Mouse (Mus musculus) forebrain, embryonic 13.5 days (tissue): ENCODE results near the gene Rnase11. TPM values are rescaled to one million over a fixed set of nuclear protein-coding genes. Genes with fewer than 3 reads are reported as not detected.
"Not testable (repeated sequence)": the region's sequence is repeated elsewhere in the genome, so short reads cannot be mapped to it uniquely, and the experiment has no call there.

Experiments
- ATAC-seq: fragments of 200-750 bp; cut with Nextera tagmentation; 2 replicates; pipeline ENCODE4 v1.8.0; 2017
- H3K27ac ChIP-seq: fragments of 300-500 bp; sonication (generic); 2 replicates; pipeline ENCODE4 v1.5.1; 2015; ENCODE audit warnings: inconsistent platforms, mild to moderate bottlenecking, moderate library complexity
- H3K27me3 ChIP-seq: fragments of 300-500 bp; sonication (generic); 2 replicates; pipeline ENCODE4 v1.6.1; 2015; ENCODE audit warnings: mild to moderate bottlenecking, inconsistent platforms
- H3K36me3 ChIP-seq: fragments of 300-500 bp; sonication (generic); 2 replicates; pipeline ENCODE4 v1.6.1; 2015; ENCODE audit warnings: mild to moderate bottlenecking, inconsistent platforms; ENCODE audit not compliant: poor library complexity, severe bottlenecking
- H3K4me1 ChIP-seq: fragments of 300-500 bp; sonication (generic); 2 replicates; pipeline ENCODE4 v1.6.1; 2015; ENCODE audit warnings: inconsistent platforms
- H3K4me2 ChIP-seq: fragments of 300-500 bp; sonication (generic); 2 replicates; pipeline ENCODE4 v1.6.1; 2015; ENCODE audit warnings: inconsistent platforms, mild to moderate bottlenecking, moderate library complexity
- H3K4me3 ChIP-seq: fragments of 300-500 bp; sonication (generic); 2 replicates; pipeline ENCODE4 v1.5.1; 2015; ENCODE audit warnings: mild to moderate bottlenecking, inconsistent platforms
- H3K9ac ChIP-seq: fragments of 300-500 bp; sonication (generic); 2 replicates; pipeline ENCODE4 v1.6.1; 2015; ENCODE audit warnings: mild to moderate bottlenecking, inconsistent platforms
- H3K9me3 ChIP-seq: fragments of 300-500 bp; sonication (generic); replicated peaks from 2 replicates; pipeline ENCODE4 v1.6.1; 2016; ENCODE audit warnings: inconsistent platforms
- WGBS: fragments of 180-500 bp; shearing (Covaris S2); methylation state at CpG from one replicate; pipeline ENCODE4 v1.1.7; 2015; 5-methylcytosine and 5-hydroxymethylcytosine counted together
- polyA plus RNA-seq: library from polyadenylated mRNA; unstranded; fragments of >200 nt; fragmentation: Nextera tagmentation; extraction: Ambion mirVana; gene quantifications from 2 replicates; pipeline ENCODE4 v1.2.1, GENCODE M21; 2015

The Rnase11 gene
- polyA plus RNA-seq: not detected in 2 replicates

- no peak for ATAC-seq
- no peaks in the 10 kb centered on the region for H3K27me3 ChIP-seq
- H3K4me1 ChIP-seq: peaks cover 10% of the 10 kb centered on the region
- no peak within 1 kb of the TSS for H3K27ac ChIP-seq
- H3K4me2 ChIP-seq: no peak within 1 kb of the TSS
- WGBS: 84% methylated on average over 2 of the region's 2 CpGs
- H3K4me3 ChIP-seq: no peak within 1 kb of the TSS
- no peaks in the 10 kb centered on the region for H3K36me3 ChIP-seq
- no peaks in the 10 kb centered on the region for H3K9me3 ChIP-seq
- no peak within 1 kb of the TSS for H3K9ac ChIP-seq
These were observed at the start of gene Rnase11 for GRCm38 (mm10) chr14:51050063-51050462. Gene Rnase11 (minus strand): TSS chr14:51050163.

DNA sequence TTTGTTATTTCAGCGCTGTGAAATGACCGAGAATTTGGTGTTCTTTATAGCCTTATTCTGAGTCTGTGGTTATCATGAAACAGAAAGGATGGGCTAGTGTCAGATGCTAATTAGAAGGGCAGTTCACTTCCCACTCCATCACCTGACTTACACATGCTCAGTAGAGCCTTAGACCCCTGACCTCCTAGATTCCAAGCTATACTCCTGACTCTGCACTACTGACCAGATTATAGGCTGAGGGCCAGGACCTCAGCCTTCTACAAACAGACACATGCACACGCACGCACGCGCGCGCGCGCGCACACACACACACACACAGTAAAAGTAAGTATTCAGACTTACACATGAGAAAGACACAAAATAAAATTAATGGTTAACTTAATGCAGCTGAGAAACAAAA is 49.0 kb upstream of the Rnase11 start:
- Histone ChIP-seq H3K36me3 (no peaks in the 10 kb centered on the region), H3K4me2 (no peak overlapping the region), H3K4me1 (no peaks in the 10 kb centered on the region), H3K27me3 (no peaks in the 10 kb centered on the region), H3K27ac (no peak overlapping the region), H3K9me3 (no peaks in the 10 kb centered on the region), H3K4me3 (no peak overlapping the region), H3K9ac (no peak overlapping the region)
- peak; percentile 36; the same call in 1 of the 2 replicates for ATAC-seq
- WGBS: 95% methylated on average over 11 of the region's 11 CpGs

DNA sequence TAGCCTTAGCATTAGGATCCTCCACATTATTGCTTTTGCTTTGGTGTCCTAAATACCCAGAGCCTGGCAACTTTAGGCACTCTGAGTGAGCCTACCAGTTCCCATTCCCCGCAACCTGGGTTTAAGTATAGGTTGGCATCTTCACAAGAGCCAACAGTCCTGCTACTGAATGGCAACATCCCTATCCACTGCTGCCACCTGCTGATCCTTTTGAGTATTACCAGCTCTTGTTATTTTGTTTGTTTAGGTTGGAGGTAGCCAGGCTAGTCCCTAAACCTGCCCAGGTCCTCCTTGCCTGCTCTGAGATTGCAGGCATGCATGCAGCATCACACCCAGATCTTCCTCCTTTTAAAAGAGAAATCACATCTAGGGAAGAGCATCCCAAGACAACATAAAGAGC is 48.3 kb upstream of the Rnase11 start:
- H3K4me2 ChIP-seq, H3K4me1 ChIP-seq, H3K4me3 ChIP-seq, H3K9me3 ChIP-seq, H3K36me3 ChIP-seq, H3K27ac ChIP-seq, H3K27me3 ChIP-seq, H3K9ac ChIP-seq: not testable (repeated sequence)
- peak; percentile 52 for ATAC-seq
- 16% methylated on average over 1 of the region's 1 CpGs for WGBS

- H3K27me3 ChIP-seq: no peaks in the 10 kb centered on the region
- no peak overlapping the region for H3K4me3 ChIP-seq
- H3K27ac ChIP-seq: no peak overlapping the region
- H3K4me1 ChIP-seq: no peaks in the 10 kb centered on the region
- WGBS: 71% methylated on average over 9 of the region's 9 CpGs
- no peaks in the 10 kb centered on the region for H3K36me3 ChIP-seq
- no peaks in the 10 kb centered on the region for H3K9me3 ChIP-seq
- no peak overlapping the region for H3K4me2 ChIP-seq
- H3K9ac ChIP-seq: no peak overlapping the region
- ATAC-seq: no peak
These were observed 46.0 kb upstream of the Rnase11 start for GRCm38 (mm10) chr14:51095736-51096524.

- no peak overlapping the region for H3K27ac ChIP-seq
- no peaks in the 10 kb centered on the region for H3K4me1 ChIP-seq
- no peak overlapping the region for H3K9ac ChIP-seq
- no peaks in the 10 kb centered on the region for H3K9me3 ChIP-seq
- no peaks in the 10 kb centered on the region for H3K36me3 ChIP-seq
- H3K4me3 ChIP-seq: no peak overlapping the region
- WGBS: 70% methylated on average over 9 of the region's 9 CpGs
- H3K4me2 ChIP-seq: no peak overlapping the region
- H3K27me3 ChIP-seq: no peaks in the 10 kb centered on the region
- ATAC-seq: no peak
These were observed 45.0 kb upstream of the Rnase11 start for GRCm38 (mm10) chr14:51094921-51095320.

- Histone ChIP-seq H3K4me1 (no peaks in the 10 kb centered on the region), H3K27ac (no peak overlapping the region), H3K27me3 (no peaks in the 10 kb centered on the region), H3K4me3 (no peak overlapping the region), H3K4me2 (no peak overlapping the region), H3K36me3 (no peaks in the 10 kb centered on the region), H3K9ac (no peak overlapping the region), H3K9me3 (no peaks in the 10 kb centered on the region)
- 79% methylated on average over 5 of the region's 5 CpGs for WGBS
- ATAC-seq: no peak
These were observed 44.3 kb upstream of the Rnase11 start for GRCm38 (mm10) chr14:51094096-51094875.

GRCm38 (mm10) chr14:51093496-51093895 is 43.5 kb upstream of the Rnase11 start:
- Histone ChIP-seq H3K9me3 (no peaks in the 10 kb centered on the region), H3K4me2 (no peak overlapping the region), H3K27me3 (no peaks in the 10 kb centered on the region), H3K4me1 (peaks cover 3% of the 10 kb centered on the region; the same call in 1 of the 2 replicates), H3K4me3 (no peak overlapping the region), H3K36me3 (no peaks in the 10 kb centered on the region), H3K27ac (no peak overlapping the region), H3K9ac (no peak overlapping the region)
- WGBS: 30% methylated on average over 3 of the region's 3 CpGs
- ATAC-seq: no peak

DNA sequence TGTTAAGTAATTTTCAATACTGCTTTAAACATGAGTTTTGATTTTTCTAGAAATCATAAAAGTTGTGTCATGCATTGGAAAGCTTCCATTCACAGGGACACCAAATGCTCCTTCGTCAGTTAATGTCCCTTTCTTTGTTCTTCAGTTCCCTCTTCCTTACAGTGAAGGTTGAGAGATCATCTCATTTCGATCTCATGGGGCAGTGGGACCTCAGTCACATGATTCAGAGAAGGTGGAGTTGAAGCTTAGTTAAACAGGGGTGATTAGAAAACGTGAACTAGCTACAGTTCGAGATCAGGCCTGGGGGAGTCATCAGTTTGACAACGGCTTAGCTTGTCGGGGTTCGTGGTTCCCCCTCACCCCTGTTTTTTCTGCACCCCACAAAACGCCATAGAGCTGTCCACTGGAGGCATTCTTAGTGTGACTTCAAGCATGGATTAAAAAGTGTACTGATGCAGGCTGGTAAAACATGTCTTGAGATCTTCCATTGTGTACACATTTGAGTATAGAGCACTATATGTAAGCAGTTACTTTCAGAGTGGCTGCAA is 42.2 kb upstream of the Rnase11 start:
- ATAC-seq: no peak
- Histone ChIP-seq H3K4me1 (peaks cover 7% of the 10 kb centered on the region; the same call in 1 of the 2 replicates), H3K9ac (no peak overlapping the region; the same call in 1 of the 2 replicates), H3K4me3 (no peak overlapping the region), H3K27ac (no peak overlapping the region), H3K36me3 (no peaks in the 10 kb centered on the region), H3K27me3 (no peaks in the 10 kb centered on the region), H3K9me3 (no peaks in the 10 kb centered on the region), H3K4me2 (peak overlapping the region; percentile 65)
- WGBS: 50% methylated on average over 8 of the region's 8 CpGs

DNA sequence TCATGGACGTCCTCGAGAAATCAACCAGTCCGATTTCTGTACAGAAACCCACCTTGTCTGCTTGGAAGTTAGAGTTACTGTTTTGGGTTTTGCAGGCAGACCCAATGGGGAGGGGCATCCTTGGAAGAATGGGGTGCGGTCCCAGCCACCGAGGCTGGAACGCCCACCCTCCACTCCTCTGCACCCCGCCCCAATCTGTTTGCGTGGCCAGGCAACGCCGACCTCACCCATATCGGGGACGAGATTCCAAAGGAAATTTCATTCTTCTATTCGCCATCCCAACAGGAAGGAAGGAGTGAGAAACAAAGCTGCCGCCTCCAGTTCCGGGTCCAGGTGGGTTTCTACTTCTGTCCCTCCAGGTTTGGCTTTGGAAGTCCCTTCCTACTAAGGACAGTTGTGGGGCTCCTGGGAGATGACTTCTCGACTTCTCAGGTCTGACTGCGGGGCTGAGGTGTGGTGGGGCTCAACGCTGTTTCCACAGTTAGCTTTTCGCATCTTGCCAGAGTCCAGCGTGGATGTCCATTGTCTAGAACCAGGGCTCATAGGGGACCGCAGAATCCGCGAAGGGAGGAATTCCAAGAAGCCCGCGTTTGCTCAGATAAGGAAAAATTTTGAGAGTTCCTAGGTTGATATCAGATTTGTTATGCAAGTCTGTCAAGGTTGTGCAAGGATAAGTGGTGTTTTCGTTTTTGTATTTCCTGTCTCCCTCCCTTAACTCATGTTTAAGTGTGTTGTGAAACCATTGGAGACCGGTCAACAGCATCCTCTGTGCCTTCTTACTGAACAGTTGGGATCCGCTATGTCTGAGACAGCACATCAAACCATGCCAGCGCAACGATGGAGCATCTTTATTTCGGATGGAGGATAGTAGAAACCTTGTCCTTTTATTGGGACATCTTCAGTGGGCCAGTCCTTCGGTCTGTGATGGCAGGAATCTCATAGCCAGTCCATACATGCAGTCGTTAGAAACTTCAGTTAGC is 41.2 kb upstream of the Rnase11 start, which contains the start of the genes Rnase4 and Ang:
TSS of gene Rnase4 (plus strand) at position 157 of the 980 bp plus-strand sequence.
TSS of gene Ang (plus strand) at position 230 of the 980 bp plus-strand sequence.
- no peaks in the 10 kb centered on the region for H3K27me3 ChIP-seq
- H3K9ac ChIP-seq: peak within 1 kb of the TSS; percentile 62
- H3K36me3 ChIP-seq: no peaks in the 10 kb centered on the region
- peak within 1 kb of the TSS; percentile 65 for H3K4me2 ChIP-seq
- WGBS: 7% methylated on average over 33 of the region's 33 CpGs
- H3K9me3 ChIP-seq: no peaks in the 10 kb centered on the region
- H3K4me3 ChIP-seq: peak within 1 kb of the TSS; percentile 69
- H3K4me1 ChIP-seq: peaks cover 7% of the 10 kb centered on the region; the same call in 1 of the 2 replicates
- ATAC-seq: peak; percentile 25
- peak within 1 kb of the TSS; percentile 71 for H3K27ac ChIP-seq

GRCm38 (mm10) chr14:51090077-51090781 is 40.3 kb upstream of the Rnase11 start:
- ATAC-seq: peak; percentile 44
- Histone ChIP-seq H3K9ac (peak overlapping the region; percentile 62), H3K4me2 (peak overlapping the region; percentile 65), H3K4me3 (peak overlapping the region; percentile 69), H3K27ac (peak overlapping the region; percentile 71), H3K36me3 (no peaks in the 10 kb centered on the region), H3K9me3 (no peaks in the 10 kb centered on the region), H3K27me3 (no peaks in the 10 kb centered on the region; the same call in 1 of the 2 replicates), H3K4me1 (peaks cover 7% of the 10 kb centered on the region; the same call in 1 of the 2 replicates)
- WGBS: under 1% methylated on average over 27 of the region's 27 CpGs
